Mouse (Mus musculus): ENCODE data around the gene Fn3k. TPM values are rescaled to one million over a fixed set of nuclear protein-coding genes. Genes with fewer than 3 reads are reported as not detected.

The Fn3k gene
- under 1 TPM; 0.18 to 0.26 TPM for total RNA-seq (2023)

DNA sequence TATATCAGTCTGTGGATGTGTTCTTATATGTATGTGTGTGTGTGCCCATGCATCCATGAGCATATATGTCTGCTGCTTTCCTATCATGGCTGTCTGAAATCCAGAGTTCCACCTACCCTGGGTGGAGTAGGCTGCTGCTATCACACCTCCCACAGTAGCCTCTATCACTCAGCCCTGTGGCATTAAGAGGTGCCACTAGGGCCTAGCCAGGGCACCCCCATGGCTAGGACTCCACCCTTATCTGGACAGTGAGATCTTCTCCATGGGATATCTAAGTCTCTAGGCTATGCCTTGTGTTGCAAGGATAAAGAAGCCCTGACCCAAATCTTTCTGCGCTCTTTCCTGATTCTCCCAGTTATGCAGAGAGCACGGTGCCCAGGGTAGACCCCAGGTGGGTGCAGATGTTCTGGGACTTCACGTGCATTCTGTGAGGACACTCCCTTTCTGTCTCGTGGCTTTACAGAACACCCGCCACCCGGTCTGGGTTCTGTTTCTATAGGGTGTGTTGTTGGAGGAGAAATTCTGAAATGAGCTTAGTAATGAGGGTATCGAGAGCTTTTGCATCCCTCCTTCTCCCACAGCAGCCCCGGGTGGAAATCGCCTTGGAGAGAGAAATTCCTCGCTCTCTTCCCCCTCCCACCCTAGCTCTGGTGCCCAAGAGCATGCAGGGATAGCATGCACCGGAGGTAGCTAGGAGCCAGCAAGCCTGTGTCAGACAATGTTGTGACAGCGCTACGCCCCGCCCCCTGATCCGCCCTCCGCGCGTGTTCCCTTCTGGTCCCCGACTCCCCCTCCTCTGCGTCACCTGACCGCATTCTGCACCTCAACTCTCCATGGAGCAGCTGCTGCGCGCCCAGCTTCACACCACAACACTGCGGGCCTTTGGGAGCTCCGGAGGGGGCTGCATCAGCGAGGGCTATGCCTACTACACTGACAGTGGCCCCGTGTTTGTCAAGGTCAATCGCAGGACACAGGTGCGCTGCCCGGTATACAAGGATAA is at the start of gene Fn3k:
Gene Fn3k, plus strand, starts transcription at position 758 of the 1,000 bp plus-strand sequence.

DNA sequence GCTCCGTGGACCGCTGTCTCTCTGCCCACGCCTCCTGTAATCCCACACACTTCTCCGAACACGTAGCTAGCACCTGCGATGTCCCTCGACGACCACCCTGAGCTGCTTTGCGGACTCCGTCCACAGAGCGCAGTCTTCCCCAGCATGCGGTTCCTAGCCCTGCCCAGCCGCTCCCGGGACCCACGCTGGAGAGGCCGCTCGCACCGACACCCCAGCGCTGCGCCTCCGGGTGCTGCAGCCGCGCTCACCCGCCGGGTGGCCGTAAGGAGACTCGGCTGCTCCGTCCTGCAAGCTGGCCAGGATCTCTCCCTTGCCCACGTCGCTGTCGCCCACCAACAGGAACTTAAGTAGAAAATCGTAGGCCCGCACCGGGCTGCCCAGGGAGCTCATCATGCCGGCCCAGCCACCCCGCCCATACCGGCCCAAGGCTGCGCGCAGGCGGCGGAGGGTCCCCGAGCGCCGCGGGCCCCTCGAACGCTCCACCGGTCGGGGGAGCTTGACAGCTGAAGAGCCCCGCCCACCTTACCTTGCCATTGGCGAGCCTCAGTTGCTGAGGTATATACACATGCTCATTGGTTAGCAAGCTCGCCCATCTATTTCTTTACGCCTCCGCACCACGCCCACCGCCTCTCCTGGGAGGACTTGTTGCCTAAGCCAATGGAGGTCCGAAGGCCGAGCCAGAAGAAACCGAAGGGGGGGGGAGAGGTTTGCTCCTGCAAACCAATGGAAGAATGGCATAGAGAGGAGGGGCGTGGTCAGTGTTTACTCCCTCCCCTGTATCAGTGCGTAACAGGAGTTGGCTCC is 46.8 kb upstream of the Fn3k start, which contains the start of gene Rab40b:
Gene Rab40b, minus strand, starts transcription at position 502 of the 804 bp plus-strand sequence.

DNA sequence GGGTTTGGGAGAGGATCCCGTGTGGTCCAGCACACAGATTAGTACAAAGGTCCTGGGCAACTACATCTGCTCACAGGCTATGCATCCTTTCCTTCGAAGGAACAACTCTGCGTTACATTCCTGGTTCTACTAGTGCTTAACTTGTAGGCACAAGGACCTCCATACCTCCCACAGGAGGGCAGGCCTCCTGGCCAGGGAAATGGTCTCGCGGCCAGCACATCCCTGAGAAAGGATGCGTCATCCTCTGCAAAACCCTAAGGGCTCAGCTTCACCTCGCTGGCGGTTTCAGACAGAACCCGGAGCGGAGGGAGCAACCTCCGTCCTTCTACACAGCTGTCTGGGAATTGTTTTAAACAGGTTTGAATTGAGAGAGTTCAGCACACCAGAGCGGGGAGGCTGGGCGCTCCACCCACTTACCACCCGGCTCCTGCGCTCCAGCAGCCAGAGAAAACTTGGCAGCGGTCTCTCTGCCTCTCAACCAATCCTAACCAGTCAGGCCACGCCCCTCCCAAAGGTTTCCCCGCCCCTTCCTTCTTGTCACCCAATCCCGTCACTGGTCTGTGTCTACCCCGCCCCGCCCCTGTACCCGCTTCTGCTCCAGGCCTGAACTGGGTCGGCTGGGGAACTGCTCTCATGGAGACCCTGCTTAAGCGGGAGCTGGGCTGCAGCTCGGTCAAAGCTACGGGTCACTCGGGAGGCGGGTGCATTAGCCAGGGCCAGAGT is 13.7 kb upstream of the Fn3k start, which contains the start of gene Fn3krp:
Gene Fn3krp, plus strand, starts transcription at position 572 of the 723 bp plus-strand sequence.

DNA sequence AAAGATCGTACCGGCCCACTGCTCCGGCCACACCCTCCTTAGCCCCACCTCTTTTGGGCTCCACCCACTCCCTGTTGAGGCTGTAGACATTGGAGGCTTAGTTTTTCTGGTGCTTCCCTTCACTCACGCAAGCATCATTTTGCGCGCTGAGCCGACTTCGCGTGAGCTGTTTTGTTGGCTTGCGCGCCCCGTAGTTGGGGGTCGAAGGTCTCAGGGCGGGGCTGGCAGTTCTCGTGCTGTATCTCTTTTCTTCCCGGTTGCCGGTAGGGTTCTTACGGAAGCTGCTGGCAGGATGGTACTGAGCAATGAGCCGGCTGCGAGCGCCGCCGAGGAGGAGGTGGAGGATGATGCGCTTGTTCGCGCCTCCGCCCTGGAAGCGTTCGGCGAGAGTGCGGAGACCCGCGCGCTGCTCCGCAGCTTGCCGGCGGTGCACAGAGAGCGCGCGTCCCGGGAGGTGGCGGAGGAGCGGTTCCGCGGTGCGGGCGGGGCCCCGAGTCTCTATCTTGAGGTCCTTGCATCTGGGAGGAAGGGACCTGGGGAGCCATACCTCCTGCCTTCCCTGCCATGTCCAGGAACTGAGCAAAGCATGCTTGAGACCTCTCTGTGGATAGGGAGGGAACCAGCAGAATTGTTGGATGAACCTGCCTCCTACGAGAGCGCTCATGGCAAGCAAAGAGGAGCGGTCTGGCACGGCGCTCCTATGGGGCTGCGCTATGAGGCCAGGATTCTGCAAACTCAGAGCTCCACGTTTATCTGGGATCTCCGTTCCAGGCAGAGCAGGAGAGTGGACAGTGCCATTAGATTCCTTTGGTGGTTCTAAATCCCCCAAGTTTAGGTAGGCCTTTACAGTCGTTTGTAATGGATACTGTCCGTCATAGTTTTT is 17.3 kb downstream of the Fn3k start, which contains the start of gene Tbcd:
Gene Tbcd, plus strand, starts transcription at position 197 of the 883 bp plus-strand sequence.

Other genes starting within 250 kb of the Fn3k start
- gene Hexdc, start 230.5 kb upstream of the Fn3k start, total RNA-seq (2023): 1 to 10 TPM; 7.4 to 8.7 TPM
- 1 to 10 TPM; 3.6 to 4.4 TPM for gene Ogfod3, start 230.2 kb upstream of the Fn3k start, total RNA-seq (2023)
- 10 to 100 TPM; 43.4 to 58.8 TPM for gene Cybc1, start 205.6 kb upstream of the Fn3k start, total RNA-seq (2023)
- 10 to 100 TPM; 28.8 to 29.9 TPM for gene Narf, start 197.7 kb upstream of the Fn3k start, total RNA-seq (2023)
- 10 to 100 TPM; 43.3 to 48.7 TPM for gene Foxk2, start 174.9 kb upstream of the Fn3k start, total RNA-seq (2023)
- 10 to 100 TPM; 61.2 to 70.1 TPM for gene Wdr45b, start 80.5 kb upstream of the Fn3k start, total RNA-seq (2023)
- not detected for gene Rab40b, start 46.7 kb upstream of the Fn3k start, total RNA-seq (2023)
- gene Fn3krp, start 13.5 kb upstream of the Fn3k start, total RNA-seq (2023): 1 to 10 TPM; 6.0 to 8.5 TPM
- gene Tbcd, start 17.0 kb downstream of the Fn3k start, total RNA-seq (2023): 10 to 100 TPM; 36.6 to 39.7 TPM
- gene Zfp750, start 84.4 kb downstream of the Fn3k start, total RNA-seq (2023): not detected
- 10 to 100 TPM; 13.8 to 16.8 TPM for gene B3gntl1, start 238.2 kb downstream of the Fn3k start, total RNA-seq (2023)